Mouse (Mus musculus) forebrain, embryonic 11.5 days (tissue): ENCODE results near the gene Gpr35. TPM values are rescaled to one million over a fixed set of nuclear protein-coding genes. Genes with fewer than 3 reads are reported as not detected.
A peak's percentile ranks its signal among the peaks of the same experiment; 100 is the strongest.

Source experiments
- ATAC-seq: fragments of 200-750 bp; cut with Nextera tagmentation; replicated peaks from 2 replicates; pipeline ENCODE4 v1.8.0; 2017; ENCODE audit warnings: moderate TSS enrichment; ENCODE audit not compliant: low FRiP score
- DNase-seq: peaks from one replicate; pipeline ENCODE4 v3.0.0-alpha.2; 2017; ENCODE audit warnings: low spot score
- H3K27ac ChIP-seq: fragments of 300-500 bp; sonication (generic); 2 replicates; pipeline ENCODE4 v1.5.1; 2014; ENCODE audit warnings: low read depth, low read length
- H3K27me3 ChIP-seq: fragments of 300-500 bp; sonication (generic); 2 replicates; pipeline ENCODE4 v1.6.1; 2014; ENCODE audit warnings: mild to moderate bottlenecking, low read length, mixed read lengths; ENCODE audit not compliant: control insufficient read depth, insufficient read depth
- H3K36me3 ChIP-seq: fragments of 300-500 bp; sonication (generic); 2 replicates; pipeline ENCODE4 v1.6.1; 2014; ENCODE audit warnings: mild to moderate bottlenecking, low read length, moderate library complexity, mixed read lengths; ENCODE audit not compliant: control insufficient read depth, insufficient read depth
- H3K4me1 ChIP-seq: fragments of 300-500 bp; sonication (generic); replicated peaks from 2 replicates; pipeline ENCODE4 v1.6.1; 2014; ENCODE audit warnings: low read length, mixed read lengths; ENCODE audit not compliant: control insufficient read depth, insufficient read depth
- H3K4me2 ChIP-seq: fragments of 300-500 bp; sonication (generic); 2 replicates; pipeline ENCODE4 v1.6.1; 2014; ENCODE audit warnings: low read depth, mild to moderate bottlenecking, low read length, moderate library complexity, mixed read lengths; ENCODE audit not compliant: severe bottlenecking
- H3K4me3 ChIP-seq: fragments of 300-500 bp; sonication (generic); 2 replicates; pipeline ENCODE4 v1.5.1; 2014; ENCODE audit warnings: low read depth, low read length
- H3K9ac ChIP-seq: fragments of 300-500 bp; sonication (generic); 2 replicates; pipeline ENCODE4 v1.6.1; 2014; ENCODE audit warnings: low read length
- H3K9me3 ChIP-seq: fragments of 300-500 bp; sonication (generic); 2 replicates; pipeline ENCODE4 v1.6.1; 2016; ENCODE audit warnings: low read length, mixed read lengths; ENCODE audit not compliant: control insufficient read depth
- WGBS: fragments of 180-500 bp; shearing (Covaris S2); extraction: QIAGEN DNeasy Blood & Tissue Kit; methylation state at CpG from one replicate; pipeline ENCODE4 v1.1.7; 2014; 5-methylcytosine and 5-hydroxymethylcytosine counted together
- polyA plus RNA-seq: library from polyadenylated mRNA; unstranded; fragments of >200 nt; fragmentation: Nextera tagmentation; extraction: Ambion mirVana; gene quantifications from 2 replicates; pipeline ENCODE4 v1.2.1, GENCODE M21; 2014

The Gpr35 gene
- polyA plus RNA-seq, 1 experiment from 2014 or later: 0.16 TPM

- ATAC-seq (no peak), DNase-seq (no peak)
- Histone ChIP-seq H3K27me3 (no peaks in the 10 kb centered on the region), H3K4me1 (no peaks in the 10 kb centered on the region), H3K9ac (no peak overlapping the region), H3K36me3 (no peaks in the 10 kb centered on the region), H3K4me2 (no peak overlapping the region), H3K27ac (no peak overlapping the region), H3K4me3 (no peak overlapping the region), H3K9me3 (no peaks in the 10 kb centered on the region)
- 80% methylated on average over 7 of the region's 7 CpGs for WGBS
Measured at GRCm38 (mm10) chr1:93012103-93012585, 61.5 kb downstream of the Gpr35 start.

- Histone ChIP-seq H3K9ac (no peak overlapping the region), H3K4me3 (no peak overlapping the region), H3K27me3 (no peaks in the 10 kb centered on the region), H3K36me3 (no peaks in the 10 kb centered on the region; the same call in 1 of the 2 replicates), H3K4me1 (no peaks in the 10 kb centered on the region), H3K9me3 (no peaks in the 10 kb centered on the region), H3K4me2 (no peak overlapping the region), H3K27ac (no peak overlapping the region)
- 89% methylated on average over 4 of the region's 4 CpGs for WGBS
- ATAC-seq (no peak), DNase-seq (no peak)
Measured at GRCm38 (mm10) chr1:93013367-93013766, 62.7 kb downstream of the Gpr35 start.

- peak; percentile 58 for ATAC-seq
- no peaks in the 10 kb centered on the region; the same call in 1 of the 2 replicates for H3K36me3 ChIP-seq
Measured at GRCm38 (mm10) chr1:93014460-93014859, 63.8 kb downstream of the Gpr35 start.

GRCm38 (mm10) chr1:93015136-93015535 is 64.5 kb downstream of the Gpr35 start:
- Histone ChIP-seq H3K9ac (no peak overlapping the region), H3K4me1 (no peaks in the 10 kb centered on the region), H3K27me3 (no peaks in the 10 kb centered on the region), H3K4me3 (no peak overlapping the region), H3K9me3 (no peaks in the 10 kb centered on the region), H3K36me3 (no peaks in the 10 kb centered on the region; the same call in 1 of the 2 replicates), H3K4me2 (no peak overlapping the region), H3K27ac (no peak overlapping the region)
- WGBS: 55% methylated on average over 2 of the region's 2 CpGs
- no peak for ATAC-seq
- no peak for DNase-seq

More at GRCm38 (mm10) chr1:93014460-93014859, 63.8 kb downstream of the Gpr35 start:
- no peak overlapping the region for H3K4me3 ChIP-seq
- H3K9me3 ChIP-seq: no peaks in the 10 kb centered on the region
- H3K4me1 ChIP-seq: no peaks in the 10 kb centered on the region
- no peak overlapping the region for H3K27ac ChIP-seq
- H3K9ac ChIP-seq: no peak overlapping the region
- H3K27me3 ChIP-seq: no peaks in the 10 kb centered on the region
- no peak overlapping the region for H3K4me2 ChIP-seq
- peak; percentile 86 for DNase-seq

GRCm38 (mm10) chr1:93018716-93019115 is 68.1 kb downstream of the Gpr35 start:
- H3K4me1 ChIP-seq: no peaks in the 10 kb centered on the region
- peaks cover 3% of the 10 kb centered on the region; the same call in 1 of the 2 replicates for H3K36me3 ChIP-seq
- no peak overlapping the region for H3K4me2 ChIP-seq
- H3K4me3 ChIP-seq: no peak overlapping the region
- no peaks in the 10 kb centered on the region for H3K9me3 ChIP-seq
- no peak overlapping the region for H3K9ac ChIP-seq
- H3K27me3 ChIP-seq: no peaks in the 10 kb centered on the region
- DNase-seq: no peak
- no peak for ATAC-seq
- H3K27ac ChIP-seq: no peak overlapping the region
- 89% methylated on average over 10 of the region's 10 CpGs for WGBS

- H3K27me3 ChIP-seq: no peaks in the 10 kb centered on the region
- no peaks in the 10 kb centered on the region for H3K4me1 ChIP-seq
- H3K4me2 ChIP-seq: no peak overlapping the region
- ATAC-seq (no peak), DNase-seq (no peak)
- no peak overlapping the region for H3K4me3 ChIP-seq
- peaks cover 3% of the 10 kb centered on the region; the same call in 1 of the 2 replicates for H3K36me3 ChIP-seq
- H3K27ac ChIP-seq: no peak overlapping the region
- H3K9me3 ChIP-seq: no peaks in the 10 kb centered on the region
- H3K9ac ChIP-seq: no peak overlapping the region
- 88% methylated on average over 4 of the region's 4 CpGs for WGBS
Measured at GRCm38 (mm10) chr1:93020602-93021001, 69.9 kb downstream of the Gpr35 start.

GRCm38 (mm10) chr1:93026600-93026999 is 75.9 kb downstream of the Gpr35 start:
- DNase-seq (no peak), ATAC-seq (no peak)
- Histone ChIP-seq H3K9ac (no peak overlapping the region), H3K4me3 (no peak overlapping the region), H3K4me1 (no peaks in the 10 kb centered on the region), H3K36me3 (peaks cover under 1% of the 10 kb centered on the region; the same call in 1 of the 2 replicates), H3K27ac (no peak overlapping the region), H3K9me3 (no peaks in the 10 kb centered on the region), H3K4me2 (no peak overlapping the region), H3K27me3 (no peaks in the 10 kb centered on the region)
- 87% methylated on average over 8 of the region's 8 CpGs for WGBS

GRCm38 (mm10) chr1:93029387-93029786 is 78.7 kb downstream of the Gpr35 start:
- Histone ChIP-seq H3K27me3 (no peaks in the 10 kb centered on the region), H3K4me2 (no peak overlapping the region), H3K4me1 (no peaks in the 10 kb centered on the region), H3K4me3 (no peak overlapping the region), H3K27ac (no peak overlapping the region), H3K9ac (no peak overlapping the region), H3K36me3 (no peaks in the 10 kb centered on the region; the same call in 1 of the 2 replicates), H3K9me3 (no peaks in the 10 kb centered on the region)
- WGBS: 97% methylated on average over 10 of the region's 10 CpGs
- ATAC-seq (no peak), DNase-seq (no peak)

GRCm38 (mm10) chr1:93030060-93030459 is 79.4 kb downstream of the Gpr35 start:
- Histone ChIP-seq H3K27me3 (no peaks in the 10 kb centered on the region), H3K4me3 (no peak overlapping the region), H3K4me2 (no peak overlapping the region), H3K27ac (no peak overlapping the region), H3K36me3 (no peaks in the 10 kb centered on the region; the same call in 1 of the 2 replicates), H3K9ac (no peak overlapping the region), H3K9me3 (no peaks in the 10 kb centered on the region), H3K4me1 (no peaks in the 10 kb centered on the region)
- no peak for ATAC-seq
- WGBS: 82% methylated on average over 2 of the region's 2 CpGs
- no peak for DNase-seq
